Comparison of ENCODE assay signal across 8 mouse cellular contexts in the genomic region with DNA sequence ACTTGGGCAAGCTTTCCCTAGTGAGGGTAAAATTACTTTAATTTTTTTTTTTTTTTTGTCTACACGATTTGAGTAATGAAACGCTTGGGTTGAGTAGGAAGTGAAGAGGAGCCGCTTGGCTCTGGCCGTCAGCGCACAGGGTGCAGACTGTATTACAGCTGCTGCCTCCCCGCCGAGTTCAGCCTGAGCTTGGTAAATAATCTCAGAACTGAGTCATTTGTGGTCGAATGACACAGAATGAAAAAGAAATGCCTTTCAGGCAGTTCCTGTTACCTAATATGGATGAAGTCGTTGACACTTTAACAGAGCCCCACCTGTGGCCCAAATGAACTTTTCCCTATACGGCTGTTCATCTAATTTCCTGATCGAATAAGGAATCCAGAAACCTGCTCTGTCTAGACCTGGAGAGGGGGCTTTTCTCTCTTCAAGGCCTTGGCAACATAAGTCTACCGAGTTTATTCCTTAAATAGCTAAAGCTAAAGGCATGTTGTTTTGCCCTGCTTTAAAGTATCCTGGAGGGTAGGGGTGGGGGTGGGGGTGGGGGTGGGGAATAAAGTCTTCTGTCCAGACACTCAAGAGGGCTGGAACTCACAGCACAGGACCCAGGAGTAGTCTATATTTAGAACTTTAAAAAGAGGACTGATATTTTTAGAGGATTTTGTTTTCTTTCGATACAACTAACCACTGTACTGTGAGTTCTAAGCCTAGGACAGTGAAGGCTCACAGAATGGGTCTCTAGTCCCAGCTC. TPM values are rescaled to one million over a fixed set of nuclear protein-coding genes. Genes with fewer than 3 reads are reported as not detected.
DNase-seq lines count a peak whose midpoint lies in the region; ATAC-seq lines count a peak whose summit lies in the region.

No protein-coding gene starts in this region.

- peak overlapping the region; percentile 33 for H3K4me2 ChIP-seq in embryonic facial prominence, embryonic 13.5 days
- H3K4me2 ChIP-seq in intestine, embryonic 16.5 days (ENCODE audit: low read depth, low read length) = peak overlapping the region; percentile 14
- no peak overlapping the region for H3K4me2 ChIP-seq in liver, embryonic 13.5 days
- peak overlapping the region; percentile 38 for H3K4me2 ChIP-seq in stomach, embryonic 16.5 days (ENCODE audit: low read depth, low read length)

- no peak overlapping the region for H3K9ac ChIP-seq in embryonic facial prominence, embryonic 13.5 days
- no peak overlapping the region for H3K9ac ChIP-seq in intestine, embryonic 16.5 days (ENCODE audit: low read depth, low read length)
- H3K9ac ChIP-seq in liver, embryonic 13.5 days = no peak overlapping the region
- H3K9ac ChIP-seq in stomach, embryonic 16.5 days (ENCODE audit: low read length) = no peak overlapping the region

- H3K27me3 ChIP-seq in embryonic facial prominence, embryonic 13.5 days = no peaks in the 10 kb centered on the region
- H3K27me3 ChIP-seq in intestine, embryonic 16.5 days (replicated peaks; ENCODE audit: control insufficient read depth, insufficient read depth, low read length) = no peaks in the 10 kb centered on the region
- H3K27me3 ChIP-seq in liver, embryonic 13.5 days = no peaks in the 10 kb centered on the region; the same call in 1 of the 2 replicates
- H3K27me3 ChIP-seq in stomach, embryonic 16.5 days (ENCODE audit: control insufficient read depth, insufficient read depth, low read length) = no peaks in the 10 kb centered on the region

- no peaks in the 10 kb centered on the region for H3K9me3 ChIP-seq in embryonic facial prominence, embryonic 13.5 days
- H3K9me3 ChIP-seq in intestine, embryonic 16.5 days (ENCODE audit: control insufficient read depth, low read length) = no peaks in the 10 kb centered on the region
- no peaks in the 10 kb centered on the region for H3K9me3 ChIP-seq in liver, embryonic 13.5 days (replicated peaks)
- H3K9me3 ChIP-seq in stomach, embryonic 16.5 days (replicated peaks; ENCODE audit: control insufficient read depth, low read length) = no peaks in the 10 kb centered on the region

- peak overlapping the region; percentile 24 for H3K27ac ChIP-seq in embryonic facial prominence, embryonic 13.5 days
- peak overlapping the region; percentile 89 for H3K27ac ChIP-seq in intestine, embryonic 16.5 days (ENCODE audit: low read length)
- H3K27ac ChIP-seq in liver, embryonic 13.5 days = peak overlapping the region; percentile 55
- peak overlapping the region; percentile 91 for H3K27ac ChIP-seq in stomach, embryonic 16.5 days (ENCODE audit: low read length)

- peaks cover 34% of the 10 kb centered on the region for H3K4me1 ChIP-seq in embryonic facial prominence, embryonic 13.5 days
- H3K4me1 ChIP-seq in intestine, embryonic 16.5 days (ENCODE audit: control insufficient read depth, insufficient read depth, low read length) = peaks cover 29% of the 10 kb centered on the region
- peaks cover 25% of the 10 kb centered on the region for H3K4me1 ChIP-seq in liver, embryonic 13.5 days (replicated peaks)
- peaks cover 23% of the 10 kb centered on the region for H3K4me1 ChIP-seq in stomach, embryonic 16.5 days (ENCODE audit: control insufficient read depth, insufficient read depth, low read length)

- 16% methylated on average over 13 of the region's 13 CpGs for WGBS in embryonic facial prominence, embryonic 13.5 days
- WGBS in intestine, embryonic 16.5 days = 15% methylated on average over 13 of the region's 13 CpGs
- 24% methylated on average over 13 of the region's 13 CpGs for WGBS in liver, embryonic 13.5 days (ENCODE audit: insufficient replicate concordance)
- WGBS in stomach, embryonic 16.5 days = 17% methylated on average over 13 of the region's 13 CpGs

- no peak for ATAC-seq in embryonic facial prominence, embryonic 13.5 days (ENCODE audit: insufficient number of reproducible peaks, insufficient read depth, low FRiP score, low TSS enrichment, low read depth)
- peak; percentile 77 for ATAC-seq in intestine, embryonic 16.5 days
- no peak for ATAC-seq in liver, embryonic 13.5 days (ENCODE audit: low read depth)
- peak; percentile 74 for ATAC-seq in stomach, embryonic 16.5 days (ENCODE audit: insufficient read depth, low FRiP score)

- H3K36me3 ChIP-seq in embryonic facial prominence, embryonic 13.5 days = no peaks in the 10 kb centered on the region
- H3K36me3 ChIP-seq in intestine, embryonic 16.5 days (ENCODE audit: control insufficient read depth, insufficient read depth, low read length) = no peaks in the 10 kb centered on the region
- no peaks in the 10 kb centered on the region for H3K36me3 ChIP-seq in liver, embryonic 13.5 days
- H3K36me3 ChIP-seq in stomach, embryonic 16.5 days (ENCODE audit: control insufficient read depth, insufficient read depth, low read length) = no peaks in the 10 kb centered on the region

- no peak overlapping the region for H3K4me3 ChIP-seq in embryonic facial prominence, embryonic 13.5 days
- H3K4me3 ChIP-seq in intestine, embryonic 16.5 days (ENCODE audit: low read length) = no peak overlapping the region
- no peak overlapping the region for H3K4me3 ChIP-seq in liver, embryonic 13.5 days (replicated peaks)
- no peak overlapping the region for H3K4me3 ChIP-seq in stomach, embryonic 16.5 days (replicated peaks; ENCODE audit: low read length)

- peak; percentile 47 to 72 for DNase-seq in urinary bladder, postnatal 36 days (ENCODE audit: low spot score in 2 of 2)
- no peak for DNase-seq in urinary bladder, postnatal 25 days (ENCODE audit: low spot score)
- DNase-seq in liver, embryonic 13.5 days = no peak
- DNase-seq in embryo, embryonic 9.5 days (ENCODE audit: extremely low spot score) = no peak
- no peak for DNase-seq in spleen, postnatal 10 days (ENCODE audit: low spot score in 2 of 2)

RNA-seq across cellular contexts. Expression of gene Errfi1, which starts 54.8 kb away (rescaled TPM):
- 23.1 and 25.8 TPM in 2 replicates for polyA plus RNA-seq in embryonic facial prominence, embryonic 13.5 days (2015; fragmentation: Nextera tagmentation; extraction: Ambion mirVana)
- 28.0 and 28.2 TPM in 2 replicates for polyA plus RNA-seq in intestine, embryonic 16.5 days (2015; fragmentation: Nextera tagmentation; extraction: Ambion mirVana)
- 12.8 and 15.4 TPM in 2 replicates for polyA plus RNA-seq in liver, embryonic 13.5 days (2015; fragmentation: Nextera tagmentation; extraction: Ambion mirVana)
- 29.4 and 30.8 TPM in 2 replicates for polyA plus RNA-seq in stomach, embryonic 16.5 days (2015; fragmentation: Nextera tagmentation; extraction: Ambion mirVana)

Comparison
In these comparisons a context has a peak if more than half of its experiments do, and no peak if none do; other contexts are left out.
1. DNase-seq: peak in urinary bladder, postnatal 36 days (2 of 2); none in urinary bladder, postnatal 25 days (single experiment), liver, embryonic 13.5 days (single experiment), embryo, embryonic 9.5 days (single experiment) and spleen, postnatal 10 days (0 of 2).
2. ATAC-seq: peak in intestine, embryonic 16.5 days (single experiment) and stomach, embryonic 16.5 days (single experiment); none in embryonic facial prominence, embryonic 13.5 days (single experiment) and liver, embryonic 13.5 days (single experiment).
3. H3K27ac ChIP-seq: peak in every context shown above with its lines; median percentile 91 in stomach, embryonic 16.5 days; 89 in intestine, embryonic 16.5 days; 55 in liver, embryonic 13.5 days; 24 in embryonic facial prominence, embryonic 13.5 days.